Mouse (Mus musculus): Measurements from ENCODE around the gene Rdh1. TPM values are rescaled to one million over a fixed set of nuclear protein-coding genes. Genes with fewer than 3 reads are reported as not detected.

Gene Rdh1
- polyA plus RNA-seq, 1 experiment, result 1.3 TPM

- Histone ChIP-seq H3K36me3 (ENCODE audit: control insufficient read depth, insufficient read depth, low read length) (no peaks in the 10 kb centered on the region), H3K27me3 (replicated peaks; ENCODE audit: control insufficient read depth, insufficient read depth, low read length) (no peaks in the 10 kb centered on the region), H3K4me1 (ENCODE audit: control insufficient read depth, insufficient read depth, low read length) (no peaks in the 10 kb centered on the region), H3K27ac (ENCODE audit: insufficient read depth, low read depth, low read length) (no peak overlapping the region), H3K4me3 (ENCODE audit: insufficient read depth, low read depth, low read length) (no peak overlapping the region)
- WGBS, result 75% methylated on average over 11 of the region's 11 CpGs
- TF ChIP-seq CTCF (conservative IDR thresholded peaks at IDR 0.05; ENCODE audit: insufficient read depth, insufficient read length, low read depth, low read length), result no peak
- no peak for TF ChIP-seq POLR2A (IDR thresholded peaks at IDR 0.05; ENCODE audit: low read depth, low read length)
- no peak for DNase-seq
Observed at GRCm38 (mm10) chr10:127730285-127730932, 29.1 kb upstream of the Rdh1 start.

- TF ChIP-seq CTCF (conservative IDR thresholded peaks at IDR 0.05; ENCODE audit: insufficient read depth, insufficient read length, low read depth, low read length), result no peak
- no peak for TF ChIP-seq POLR2A (IDR thresholded peaks at IDR 0.05; ENCODE audit: low read depth, low read length)
- H3K4me3 ChIP-seq (ENCODE audit: insufficient read depth, low read depth, low read length), result no peak overlapping the region
- DNase-seq, result no peak
- no peaks in the 10 kb centered on the region for H3K27me3 ChIP-seq (replicated peaks; ENCODE audit: control insufficient read depth, insufficient read depth, low read length)
- H3K4me1 ChIP-seq (ENCODE audit: control insufficient read depth, insufficient read depth, low read length), result no peaks in the 10 kb centered on the region
- H3K36me3 ChIP-seq (ENCODE audit: control insufficient read depth, insufficient read depth, low read length), result no peaks in the 10 kb centered on the region
- WGBS, result 43% methylated on average over 9 of the region's 9 CpGs
- no peak overlapping the region for H3K27ac ChIP-seq (ENCODE audit: insufficient read depth, low read depth, low read length)
Observed at GRCm38 (mm10) chr10:127730933-127731310, 28.6 kb upstream of the Rdh1 start.

GRCm38 (mm10) chr10:127731397-127731796 is 28.1 kb upstream of the Rdh1 start:
- Histone ChIP-seq H3K36me3 (ENCODE audit: control insufficient read depth, insufficient read depth, low read length) (no peaks in the 10 kb centered on the region), H3K4me3 (ENCODE audit: insufficient read depth, low read depth, low read length) (no peak overlapping the region), H3K4me1 (ENCODE audit: control insufficient read depth, insufficient read depth, low read length) (no peaks in the 10 kb centered on the region), H3K27ac (ENCODE audit: insufficient read depth, low read depth, low read length) (no peak overlapping the region), H3K27me3 (replicated peaks; ENCODE audit: control insufficient read depth, insufficient read depth, low read length) (no peaks in the 10 kb centered on the region)
- DNase-seq, result no peak
- TF ChIP-seq POLR2A (IDR thresholded peaks at IDR 0.05; ENCODE audit: low read depth, low read length), result no peak
- no peak for TF ChIP-seq CTCF (conservative IDR thresholded peaks at IDR 0.05; ENCODE audit: insufficient read depth, insufficient read length, low read depth, low read length)
- whole genome bisulfite sequencing, result 34% methylated on average over 5 of the region's 5 CpGs

- no peak overlapping the region for H3K4me3 ChIP-seq (ENCODE audit: insufficient read depth, low read depth, low read length)
- H3K27me3 ChIP-seq (replicated peaks; ENCODE audit: control insufficient read depth, insufficient read depth, low read length), result no peaks in the 10 kb centered on the region
- TF ChIP-seq POLR2A (IDR thresholded peaks at IDR 0.05; ENCODE audit: low read depth, low read length) (no peak), CTCF (conservative IDR thresholded peaks at IDR 0.05; ENCODE audit: insufficient read depth, insufficient read length, low read depth, low read length) (peak; percentile 64)
- H3K36me3 ChIP-seq (ENCODE audit: control insufficient read depth, insufficient read depth, low read length), result no peaks in the 10 kb centered on the region
- WGBS, result 33% methylated on average over 5 of the region's 5 CpGs
- DNase-seq, result peak; percentile 36
- H3K27ac ChIP-seq (ENCODE audit: insufficient read depth, low read depth, low read length), result no peak overlapping the region
- H3K4me1 ChIP-seq (ENCODE audit: control insufficient read depth, insufficient read depth, low read length), result peaks cover 6% of the 10 kb centered on the region; the same call in 1 of the 2 replicates
Observed at GRCm38 (mm10) chr10:127734434-127734833, 25.1 kb upstream of the Rdh1 start.

GRCm38 (mm10) chr10:127736266-127736665 is 23.3 kb upstream of the Rdh1 start:
- Histone ChIP-seq H3K4me3 (ENCODE audit: insufficient read depth, low read depth, low read length) (no peak overlapping the region), H3K36me3 (ENCODE audit: control insufficient read depth, insufficient read depth, low read length) (no peaks in the 10 kb centered on the region), H3K27me3 (replicated peaks; ENCODE audit: control insufficient read depth, insufficient read depth, low read length) (no peaks in the 10 kb centered on the region), H3K4me1 (ENCODE audit: control insufficient read depth, insufficient read depth, low read length) (peaks cover 6% of the 10 kb centered on the region; the same call in 1 of the 2 replicates), H3K27ac (ENCODE audit: insufficient read depth, low read depth, low read length) (no peak overlapping the region)
- TF ChIP-seq CTCF (conservative IDR thresholded peaks at IDR 0.05; ENCODE audit: insufficient read depth, insufficient read length, low read depth, low read length), result no peak
- no peak for TF ChIP-seq POLR2A (IDR thresholded peaks at IDR 0.05; ENCODE audit: low read depth, low read length)
- 79% methylated on average over 2 of the region's 2 CpGs for WGBS
- DNase-seq, result no peak

- peaks cover 6% of the 10 kb centered on the region; the same call in 1 of the 2 replicates for H3K4me1 ChIP-seq (ENCODE audit: control insufficient read depth, insufficient read depth, low read length)
- no peaks in the 10 kb centered on the region for H3K36me3 ChIP-seq (ENCODE audit: control insufficient read depth, insufficient read depth, low read length)
- TF ChIP-seq POLR2A (IDR thresholded peaks at IDR 0.05; ENCODE audit: low read depth, low read length), result no peak
- no peak for TF ChIP-seq CTCF (conservative IDR thresholded peaks at IDR 0.05; ENCODE audit: insufficient read depth, insufficient read length, low read depth, low read length)
- 72% methylated on average over 4 of the region's 4 CpGs for WGBS
- no peaks in the 10 kb centered on the region for H3K27me3 ChIP-seq (replicated peaks; ENCODE audit: control insufficient read depth, insufficient read depth, low read length)
- no peak overlapping the region for H3K27ac ChIP-seq (ENCODE audit: insufficient read depth, low read depth, low read length)
- DNase-seq, result no peak
- no peak overlapping the region for H3K4me3 ChIP-seq (ENCODE audit: insufficient read depth, low read depth, low read length)
Observed at GRCm38 (mm10) chr10:127736916-127737315, 22.6 kb upstream of the Rdh1 start.

GRCm38 (mm10) chr10:127737552-127737951 is 22.0 kb upstream of the Rdh1 start:
- no peaks in the 10 kb centered on the region for H3K27me3 ChIP-seq (replicated peaks; ENCODE audit: control insufficient read depth, insufficient read depth, low read length)
- 0 out of 2 replicates have a peak, but pooled peaks cover 2% of the 10 kb centered on the region for H3K36me3 ChIP-seq (ENCODE audit: control insufficient read depth, insufficient read depth, low read length)
- DNase-seq, result no peak
- H3K4me1 ChIP-seq (ENCODE audit: control insufficient read depth, insufficient read depth, low read length), result peaks cover 6% of the 10 kb centered on the region; the same call in 1 of the 2 replicates
- 34% methylated on average over 2 of the region's 2 CpGs for WGBS
- no peak overlapping the region for H3K4me3 ChIP-seq (ENCODE audit: insufficient read depth, low read depth, low read length)
- H3K27ac ChIP-seq (ENCODE audit: insufficient read depth, low read depth, low read length), result no peak overlapping the region
- TF ChIP-seq POLR2A (IDR thresholded peaks at IDR 0.05; ENCODE audit: low read depth, low read length) (no peak), CTCF (conservative IDR thresholded peaks at IDR 0.05; ENCODE audit: insufficient read depth, insufficient read length, low read depth, low read length) (no peak)
